Mouse (Mus musculus) cerebellum, adult 18-20 months (tissue): ENCODE measurements around the gene Banf1.
"Not testable (repeated sequence)": the region's sequence is repeated elsewhere in the genome, so short reads cannot be mapped to it uniquely, and the experiment has no call there.

ENCODE experiments used
- DNase-seq, 2 experiments: peaks; one replicate each; pipeline ENCODE4 v3.0.0; 2021

Banf1 gene

GRCm38 (mm10) chr19:5374177-5374576, 7.2 kb upstream of the Banf1 start:
- DNase-seq: no peak

GRCm38 (mm10) chr19:5372724-5373123, 5.8 kb upstream of the Banf1 start:
- no peak for DNase-seq

DNA sequence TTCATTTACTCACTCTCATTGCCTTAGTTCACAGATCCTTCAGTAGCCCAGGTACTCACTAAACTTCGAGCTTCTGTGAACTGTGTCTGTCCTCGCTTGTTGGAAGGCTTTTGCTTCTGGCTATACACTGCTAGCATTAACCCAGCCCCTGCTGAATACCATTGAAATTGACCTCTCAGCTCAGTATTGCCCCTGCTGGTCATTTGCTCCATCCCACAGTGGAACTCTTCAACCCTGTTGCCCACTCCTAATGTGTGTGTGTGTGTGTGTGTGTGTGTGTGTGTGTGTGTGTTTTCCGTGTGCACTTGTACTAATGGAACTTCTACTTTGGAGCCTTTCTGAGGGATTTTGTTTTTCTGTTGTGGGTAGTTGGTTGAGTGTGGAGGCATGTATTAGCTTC, 4.0 kb upstream of the Banf1 start:
- no peak for DNase-seq

DNA sequence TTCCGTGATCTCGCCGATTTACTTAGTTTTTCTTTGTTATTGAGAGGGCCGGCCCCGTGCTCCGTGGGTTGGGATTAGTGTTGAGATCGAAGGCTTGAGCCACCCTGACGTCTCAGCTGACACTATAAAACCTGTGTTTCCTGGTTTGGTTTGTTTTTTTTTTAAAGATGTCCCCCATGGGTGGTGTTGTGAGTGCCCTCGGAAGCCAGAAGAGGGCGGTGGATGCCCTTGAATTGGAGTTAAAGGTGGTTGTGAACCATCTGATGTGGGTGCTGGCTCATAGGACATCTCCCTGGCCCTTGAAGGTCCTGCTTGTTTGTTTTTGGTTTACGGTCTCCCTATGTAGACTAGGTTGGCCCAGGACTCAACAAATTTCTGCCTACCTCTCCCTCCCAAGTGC, 487 bp upstream of the Banf1 start:
- DNase-seq: no peak

DNA sequence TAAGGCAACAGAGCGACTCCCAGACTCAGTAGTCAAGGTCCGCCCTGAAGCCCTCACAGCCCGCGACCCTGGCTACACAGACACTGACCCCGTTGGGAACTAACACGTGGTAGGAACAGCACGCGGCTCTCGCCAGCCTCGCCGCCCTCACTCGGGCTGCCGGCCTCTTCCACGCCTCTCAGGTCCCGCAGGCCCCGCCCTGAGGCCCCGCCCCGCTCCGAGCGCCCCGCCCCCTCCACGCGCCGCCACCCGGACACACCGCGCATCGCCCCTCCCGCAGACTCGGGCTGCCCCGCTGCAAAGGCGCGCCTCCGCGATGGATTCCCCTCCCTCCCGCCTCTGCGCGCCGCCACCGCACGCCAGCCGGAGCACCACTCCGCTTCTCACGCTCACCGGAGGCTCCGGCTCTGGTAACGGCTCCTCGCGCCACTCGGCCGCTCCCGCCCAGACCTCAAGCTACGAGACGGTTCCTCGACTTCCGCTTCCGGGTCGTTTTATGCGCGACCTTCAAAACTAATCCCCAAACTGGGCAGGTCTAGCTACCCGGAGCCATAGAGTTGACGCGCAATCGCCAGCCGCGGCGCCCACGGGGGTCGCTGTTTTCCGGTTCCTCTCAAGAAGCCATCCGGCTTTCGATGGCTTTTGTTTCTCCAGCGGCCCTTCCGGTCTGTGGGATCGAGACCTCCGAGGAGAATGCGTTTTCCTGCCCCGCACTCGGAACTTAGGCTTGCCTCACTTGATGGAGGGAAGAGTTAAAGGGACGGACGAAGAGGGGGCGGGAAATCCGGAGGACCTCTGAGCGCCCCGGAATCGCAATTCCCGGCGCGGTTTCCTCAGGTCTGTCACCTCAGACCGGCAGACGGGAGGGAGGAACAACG, 554 bp downstream of the Banf1 start, which contains the start of gene Eif1ad:
Eif1ad (plus strand) TSS at position 567 of the 878 bp plus-strand sequence.
- peak; percentile 91 to 93 for DNase-seq

- DNase-seq: no peak
Measured at GRCm38 (mm10) chr19:5365751-5366150, 1.2 kb downstream of the Banf1 start.

DNA sequence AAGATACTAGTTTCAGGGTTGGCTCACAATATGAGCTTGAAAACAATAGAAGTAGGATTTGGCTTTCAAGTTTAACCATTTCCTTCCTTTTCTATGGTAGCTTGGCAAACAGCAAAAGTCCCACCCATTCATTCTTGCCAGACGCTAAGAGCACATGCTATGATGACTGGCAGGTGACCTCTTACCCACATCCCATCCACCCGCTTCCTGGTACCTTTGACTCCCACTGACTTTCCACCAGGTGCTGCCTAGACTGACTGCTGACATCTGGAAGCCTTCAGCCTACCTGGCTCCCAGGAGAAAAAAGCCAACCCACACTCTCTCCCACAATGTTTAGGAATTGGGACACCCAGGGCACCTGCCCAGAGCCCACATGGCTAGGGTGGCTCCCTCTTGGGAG, 2.8 kb downstream of the Banf1 start:
- no peak for DNase-seq

- DNase-seq: no peak
Measured at GRCm38 (mm10) chr19:5362186-5362585, 4.8 kb downstream of the Banf1 start.

DNA sequence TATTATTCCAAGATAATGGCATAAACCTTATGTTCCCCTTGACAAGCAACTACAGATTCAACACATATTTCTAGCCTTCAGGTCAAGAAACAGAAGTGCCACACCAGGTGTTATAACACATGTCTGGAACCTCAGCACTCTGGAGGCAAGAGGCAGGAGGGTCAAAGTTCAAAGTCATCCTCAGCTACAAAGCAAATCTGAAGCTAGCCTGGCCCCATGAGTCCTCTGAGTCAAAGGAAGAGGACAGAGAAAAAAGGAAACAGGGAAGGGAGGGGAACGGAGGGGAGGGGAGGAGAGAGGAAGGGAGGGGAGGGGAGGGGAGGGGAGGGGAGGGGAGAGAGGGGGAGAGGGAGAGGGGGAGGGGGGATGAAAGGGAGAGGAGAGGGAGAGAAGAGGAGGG, 10.9 kb downstream of the Banf1 start:
- DNase-seq: no peak

- DNase-seq: no peak
Measured at GRCm38 (mm10) chr19:5353609-5354008, 13.4 kb downstream of the Banf1 start.

- not testable (repeated sequence) for DNase-seq
Measured at GRCm38 (mm10) chr19:5349502-5349873, 17.5 kb downstream of the Banf1 start, which contains the start of gene Cst6. TSS of gene Cst6 (minus strand) at chr19:5349574.

- DNase-seq: peak; percentile 64 to 71
Measured at GRCm38 (mm10) chr19:5348526-5349501, 18.2 kb downstream of the Banf1 start.

DNA sequence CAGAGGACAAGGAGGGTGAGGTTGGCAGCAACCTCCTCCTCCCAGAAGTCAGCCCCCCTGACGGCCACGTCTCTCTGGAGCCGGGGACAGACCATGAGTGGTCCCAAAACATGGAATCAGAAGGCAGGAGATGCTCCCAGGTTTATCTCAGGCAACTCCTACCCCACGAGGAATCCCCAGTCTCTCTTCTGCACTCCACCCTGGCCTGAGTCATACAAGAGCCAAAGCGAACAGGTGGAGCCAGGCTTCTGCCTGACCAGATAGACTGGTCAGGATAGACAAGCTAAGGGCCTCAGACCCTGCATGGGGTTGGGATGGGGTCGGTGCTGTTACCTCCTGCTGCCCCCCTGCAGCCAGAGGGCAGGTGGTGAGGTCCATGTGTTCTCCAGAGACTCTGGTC, 18.9 kb downstream of the Banf1 start:
- DNase-seq: no peak

- DNase-seq: no peak
Measured at GRCm38 (mm10) chr19:5345297-5346131, 21.5 kb downstream of the Banf1 start.

DNA sequence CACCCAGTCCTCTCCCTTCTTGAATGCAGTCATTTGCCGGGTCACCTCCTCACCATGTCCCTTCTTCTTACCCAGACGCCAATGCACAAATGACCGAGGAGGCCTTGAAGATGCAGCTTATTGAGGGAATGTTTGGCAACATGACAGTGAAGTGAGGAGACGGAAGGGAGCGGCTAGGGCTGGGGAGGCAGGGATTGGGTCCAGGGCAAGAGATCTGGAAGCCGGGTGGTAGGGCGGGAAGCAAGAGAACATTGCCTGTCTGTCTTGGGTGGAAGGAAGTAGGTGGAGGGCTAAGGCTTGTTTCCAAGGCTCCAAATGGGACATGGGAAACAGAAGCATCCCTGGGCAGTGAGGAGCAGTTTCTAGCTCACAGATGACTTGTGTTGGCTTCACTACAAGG, 25.6 kb downstream of the Banf1 start:
- DNase-seq: no peak

GRCm38 (mm10) chr19:5337975-5338374, 29.0 kb downstream of the Banf1 start:
- peak; percentile 81 to 85 for DNase-seq

GRCm38 (mm10) chr19:5335441-5335840, 31.5 kb downstream of the Banf1 start, which contains the start of gene Catsper1:
TSS of gene Catsper1 (plus strand) at chr19:5335741.
- no peak for DNase-seq

DNA sequence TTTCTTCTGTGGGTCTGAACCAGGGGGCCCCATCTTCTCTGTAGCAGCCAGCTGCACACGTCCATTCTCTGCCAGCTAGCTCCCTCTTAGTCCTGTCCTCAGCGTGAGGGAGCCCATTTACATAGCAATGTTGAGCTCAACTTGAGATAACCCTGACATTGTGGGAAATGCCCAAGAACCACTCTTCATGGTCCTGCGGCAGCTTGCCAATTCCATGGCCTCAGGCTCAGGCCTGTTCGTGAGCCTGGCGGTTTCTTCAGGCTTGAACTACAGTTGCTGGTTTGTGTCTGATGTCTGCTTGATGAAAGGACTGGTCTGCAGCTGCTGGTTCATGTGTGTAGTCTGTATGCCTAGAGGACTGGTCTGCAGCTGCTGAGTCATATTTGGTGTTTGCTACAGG, 32.2 kb downstream of the Banf1 start:
- DNase-seq: no peak

DNA sequence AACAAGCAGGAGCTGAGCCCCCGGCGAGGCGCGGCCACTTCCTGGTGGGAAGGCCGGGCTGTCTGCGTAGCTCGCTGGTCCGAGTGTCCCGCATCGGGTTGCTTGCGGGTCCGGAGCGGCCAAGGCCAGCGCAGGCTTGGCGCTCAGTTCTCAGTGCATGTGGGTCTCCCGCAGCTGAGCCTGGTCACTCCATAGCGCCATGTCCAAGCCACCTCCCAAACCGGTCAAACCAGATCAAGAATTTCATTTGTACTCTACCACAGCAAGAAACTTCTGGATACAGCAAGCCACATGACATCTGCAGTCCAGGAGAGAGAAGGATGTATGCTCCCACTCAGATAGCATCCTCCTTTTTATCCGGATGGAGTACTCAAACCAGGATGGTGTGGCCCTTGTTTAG, 39.0 kb downstream of the Banf1 start:
- no peak for DNase-seq

DNA sequence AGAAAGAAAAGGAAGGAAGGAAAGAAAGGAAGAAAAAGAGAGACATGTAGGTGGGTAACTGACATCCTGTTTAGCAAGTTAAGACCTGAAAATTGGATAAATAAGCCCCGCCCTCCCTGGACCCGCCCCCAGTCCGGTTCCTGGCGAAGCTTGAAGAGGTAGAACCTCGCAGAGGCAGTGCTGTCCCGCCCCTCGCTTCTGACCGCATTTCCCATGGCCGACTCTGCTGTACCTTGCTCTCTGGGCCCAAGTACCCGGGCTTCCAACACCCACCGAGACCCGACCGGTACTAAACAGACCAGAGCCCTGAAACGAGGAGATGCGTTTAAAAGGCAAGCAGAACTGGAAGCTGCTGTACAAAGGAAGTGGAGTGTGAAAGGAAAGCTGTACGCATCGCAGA, 43.2 kb downstream of the Banf1 start:
- no peak for DNase-seq
